Mouse (Mus musculus): ENCODE results near the gene Zfp366.

Gene Zfp366

GRCm38 (mm10) chr13:99226809-99227208 lies 42.2 kb downstream of the Zfp366 start:
- no peak for DNase-seq (ENCODE audit: low spot score in 2 of 2)

GRCm38 (mm10) chr13:99227456-99228250 lies 43.0 kb downstream of the Zfp366 start:
- DNase-seq (ENCODE audit: low spot score in 2 of 2) = no peak

DNA sequence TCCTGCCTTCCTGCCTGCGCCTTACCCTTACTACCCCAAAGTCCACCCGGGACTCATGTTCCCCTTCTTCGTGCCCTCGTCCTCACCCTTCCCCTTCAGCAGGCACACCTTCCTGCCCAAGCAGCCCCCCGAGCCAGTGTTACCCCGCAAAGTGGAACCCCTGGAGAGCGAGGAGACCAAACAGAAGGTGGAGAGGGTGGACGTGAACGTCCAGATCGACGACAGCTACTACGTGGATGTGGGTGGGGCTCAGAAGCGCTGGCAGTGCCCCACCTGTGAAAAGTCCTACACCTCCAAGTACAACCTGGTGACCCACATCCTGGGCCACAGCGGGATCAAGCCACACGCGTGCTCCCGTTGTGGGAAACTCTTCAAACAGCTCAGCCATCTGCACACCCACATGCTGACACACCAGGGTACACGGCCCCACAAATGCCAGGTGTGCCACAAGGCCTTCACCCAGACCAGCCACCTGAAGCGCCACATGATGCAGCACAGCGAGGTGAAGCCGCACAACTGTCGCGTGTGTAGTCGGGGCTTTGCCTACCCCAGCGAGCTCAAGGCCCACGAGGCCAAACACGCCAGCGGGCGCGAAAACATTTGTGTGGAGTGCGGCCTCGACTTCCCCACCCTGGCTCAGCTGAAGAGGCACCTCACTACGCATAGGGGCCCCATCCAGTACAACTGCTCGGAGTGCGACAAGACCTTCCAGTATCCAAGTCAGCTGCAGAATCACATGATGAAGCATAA lies 44.4 kb downstream of the Zfp366 start:
- no peak for DNase-seq (ENCODE audit: low spot score in 2 of 2)

GRCm38 (mm10) chr13:99229641-99230494 lies 45.2 kb downstream of the Zfp366 start:
- DNase-seq (ENCODE audit: low spot score in 2 of 2) = no peak

- DNase-seq (ENCODE audit: low spot score in 2 of 2) = no peak
These were observed 45.9 kb downstream of the Zfp366 start for GRCm38 (mm10) chr13:99230495-99230868.

DNA sequence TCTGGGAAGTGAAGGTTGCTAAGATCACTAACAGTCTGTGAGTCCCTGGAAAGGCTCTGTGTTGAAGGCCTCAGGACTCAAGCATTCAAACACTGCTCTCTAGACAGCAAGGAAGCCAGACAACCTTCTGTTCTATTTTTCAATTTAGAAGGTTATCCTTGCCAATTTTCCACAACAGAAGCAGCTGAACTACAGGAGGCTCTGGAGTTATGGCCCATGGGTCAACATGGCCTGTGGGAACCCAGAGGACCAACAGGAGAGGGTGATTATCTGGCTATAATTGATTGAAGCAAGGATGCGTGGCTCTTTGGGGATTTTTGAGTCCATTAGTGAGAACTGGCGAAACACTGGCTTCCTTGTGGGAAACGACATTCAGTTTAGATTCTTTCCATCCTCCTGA lies 48.7 kb downstream of the Zfp366 start:
- no peak for DNase-seq (ENCODE audit: low spot score in 2 of 2)

GRCm38 (mm10) chr13:99233956-99234355 lies 49.3 kb downstream of the Zfp366 start:
- DNase-seq (ENCODE audit: low spot score in 2 of 2) = no peak

GRCm38 (mm10) chr13:99235428-99236210 lies 51.0 kb downstream of the Zfp366 start:
- DNase-seq (ENCODE audit: low spot score in 2 of 2) = no peak

DNA sequence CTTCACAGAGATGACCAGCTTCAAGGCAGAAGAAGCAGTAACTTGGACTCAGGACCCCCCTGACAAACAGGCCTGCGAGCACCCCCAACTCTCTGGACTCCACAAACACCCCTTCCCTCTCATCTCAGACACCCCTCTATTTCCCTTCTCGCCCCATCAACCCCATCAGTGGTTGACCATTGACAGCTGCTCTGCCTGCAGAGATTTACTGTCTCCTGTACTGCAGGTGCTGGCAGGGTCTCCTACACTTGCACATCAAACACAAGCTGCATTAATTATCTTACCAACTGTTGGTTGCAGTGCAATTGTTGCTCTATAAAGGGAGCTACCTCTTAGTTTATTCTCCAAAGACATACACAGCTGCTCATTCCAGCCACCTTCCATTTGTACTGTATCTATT lies 51.6 kb downstream of the Zfp366 start:
- no peak for DNase-seq (ENCODE audit: low spot score in 2 of 2)

DNA sequence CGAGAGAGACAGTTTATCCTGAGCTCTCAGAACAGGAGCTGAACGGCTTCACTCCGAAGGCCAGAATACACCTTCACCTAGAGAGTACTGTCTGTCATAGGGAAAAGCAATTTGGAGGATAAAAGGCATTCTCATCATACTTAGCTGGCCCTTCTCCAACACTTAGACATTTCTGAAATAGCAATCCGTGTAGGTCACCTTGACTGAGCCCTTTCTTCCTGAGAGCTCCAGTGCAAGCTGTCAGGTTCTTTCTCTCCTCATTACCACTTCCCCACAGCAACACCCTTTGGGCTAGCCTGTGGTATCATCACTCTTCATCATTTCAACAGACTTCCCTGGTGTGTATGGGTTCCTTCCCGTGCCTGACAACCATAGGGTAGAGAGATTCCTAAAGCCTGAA lies 52.5 kb downstream of the Zfp366 start:
- no peak for DNase-seq (ENCODE audit: low spot score in 2 of 2)

GRCm38 (mm10) chr13:99237841-99238216 lies 53.2 kb downstream of the Zfp366 start:
- DNase-seq (ENCODE audit: low spot score in 2 of 2) = no peak

DNA sequence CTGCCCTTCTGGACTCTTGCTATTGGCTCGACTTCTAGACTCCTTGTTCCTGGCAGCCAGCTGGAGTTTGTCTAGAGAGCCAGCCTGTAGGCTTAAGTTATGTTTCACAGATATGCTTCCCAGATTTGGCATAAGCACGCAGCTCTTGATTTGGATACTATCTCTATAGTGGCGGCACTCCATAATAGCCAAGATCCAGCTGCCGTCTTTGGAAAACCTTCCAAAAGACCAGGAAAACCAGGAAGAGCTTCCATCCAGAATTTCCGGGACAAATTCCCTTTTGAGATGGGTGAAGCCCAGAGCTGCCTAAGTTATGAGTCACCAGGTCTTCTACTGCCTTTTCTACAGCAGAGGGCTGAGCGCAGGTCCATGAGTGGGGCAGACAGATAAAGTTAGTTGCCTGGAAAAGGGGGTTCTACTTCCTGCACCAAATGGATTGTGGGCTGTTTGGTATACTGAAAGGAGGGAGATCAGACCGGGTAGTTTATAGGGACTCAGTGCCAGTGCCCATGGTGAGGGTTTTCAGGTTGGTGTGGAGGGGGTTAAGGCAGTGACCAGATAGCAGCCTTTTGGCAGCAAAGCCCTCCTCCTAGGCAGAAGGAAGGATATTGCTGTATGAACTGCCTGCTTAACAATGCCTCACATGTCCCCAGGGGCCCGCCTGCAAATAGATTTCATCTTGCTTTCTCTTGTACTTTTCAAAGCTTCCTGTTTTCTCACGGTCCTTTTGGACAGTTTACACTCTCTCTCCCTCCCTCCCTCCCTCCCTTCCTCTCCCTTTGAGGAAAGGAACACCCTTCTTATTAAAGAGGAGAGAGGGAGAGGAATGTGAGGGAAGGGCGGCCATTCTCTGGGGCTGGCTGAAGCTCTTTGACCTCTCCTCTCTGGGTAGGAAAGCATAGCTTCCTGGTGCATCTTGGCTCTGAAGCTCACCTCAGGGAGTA lies 53.9 kb downstream of the Zfp366 start:
- DNase-seq (ENCODE audit: low spot score in 2 of 2) = no peak

DNA sequence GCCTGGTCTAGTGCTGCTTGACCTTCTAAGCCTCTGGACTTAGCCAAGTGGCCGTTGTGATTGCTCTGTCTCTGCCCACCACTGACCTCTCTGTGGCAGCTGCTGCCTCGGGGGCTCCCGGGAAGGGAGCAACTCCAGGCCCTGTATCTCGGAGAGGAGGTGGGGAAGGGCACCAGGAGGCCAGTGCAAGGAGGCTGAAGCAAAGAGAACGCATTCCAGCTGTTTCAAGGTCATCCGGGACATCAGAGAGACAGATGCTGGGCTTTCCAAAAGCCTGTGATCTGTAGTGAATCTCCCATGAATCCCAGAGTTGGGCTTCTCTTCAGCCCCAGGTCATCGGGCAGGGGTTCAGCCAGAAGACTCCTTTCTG lies 54.5 kb downstream of the Zfp366 start:
- no peak for DNase-seq (ENCODE audit: low spot score in 2 of 2)

- no peak for DNase-seq (ENCODE audit: low spot score in 2 of 2)
These were observed 55.1 kb downstream of the Zfp366 start for GRCm38 (mm10) chr13:99239741-99240140.

DNA sequence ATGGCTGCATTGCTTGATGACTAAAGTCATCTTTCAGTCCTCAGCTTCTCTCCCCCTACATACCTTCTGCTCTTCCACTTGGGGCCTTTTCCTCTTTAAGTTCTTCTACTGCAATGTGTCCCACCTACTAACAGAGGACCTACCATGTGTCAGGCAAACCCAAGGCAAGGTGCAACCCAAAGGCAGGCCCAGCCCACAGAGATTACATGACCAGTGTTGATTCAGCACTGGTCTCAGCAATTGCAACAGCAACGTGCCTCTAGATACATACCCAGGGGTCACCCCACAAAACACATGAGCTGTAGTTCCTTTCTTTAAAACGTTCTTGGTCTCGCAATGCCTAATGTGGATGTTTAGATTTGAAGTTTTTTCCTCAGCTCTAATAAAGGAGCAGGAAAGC lies 57.4 kb downstream of the Zfp366 start:
- DNase-seq (ENCODE audit: low spot score in 2 of 2) = no peak

DNA sequence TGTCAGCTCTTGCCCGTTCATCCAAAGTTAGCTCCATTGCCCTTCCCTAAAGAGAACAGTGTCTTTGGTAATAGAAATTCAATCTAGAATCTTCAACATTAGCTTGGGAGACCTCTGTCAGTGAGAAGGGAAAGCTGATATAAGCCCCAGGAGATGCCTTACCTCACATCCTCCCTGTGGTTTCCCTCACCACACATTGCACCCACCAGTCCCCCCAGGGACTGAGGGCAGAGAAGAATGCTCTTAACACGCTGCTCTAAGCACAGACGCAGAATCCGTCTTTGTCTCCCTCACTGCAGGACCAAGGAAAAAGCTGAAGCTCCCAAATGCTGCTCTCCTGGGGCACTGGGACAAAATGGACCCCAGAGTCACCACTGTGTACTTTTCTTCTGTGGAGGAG lies 58.3 kb downstream of the Zfp366 start:
- DNase-seq (ENCODE audit: low spot score in 2 of 2) = no peak

DNA sequence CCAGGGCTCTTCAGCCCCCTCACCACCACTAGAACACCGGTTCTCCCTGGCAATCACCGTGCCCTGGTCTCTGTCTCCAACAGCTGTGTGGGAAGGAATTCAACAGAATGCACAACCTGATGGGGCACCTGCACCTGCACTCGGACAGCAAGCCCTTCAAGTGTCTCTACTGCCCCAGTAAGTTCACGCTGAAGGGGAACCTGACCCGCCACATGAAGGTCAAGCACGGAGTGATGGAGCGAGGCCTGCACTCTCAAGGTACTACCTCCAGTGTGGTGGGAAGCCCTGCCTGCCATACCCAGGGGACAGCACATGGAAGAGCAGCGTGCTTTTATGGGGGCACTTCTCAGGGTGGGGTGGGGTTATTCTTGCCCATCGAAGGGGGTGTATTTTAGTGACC lies 59.2 kb downstream of the Zfp366 start:
- no peak for DNase-seq (ENCODE audit: low spot score in 2 of 2)

DNA sequence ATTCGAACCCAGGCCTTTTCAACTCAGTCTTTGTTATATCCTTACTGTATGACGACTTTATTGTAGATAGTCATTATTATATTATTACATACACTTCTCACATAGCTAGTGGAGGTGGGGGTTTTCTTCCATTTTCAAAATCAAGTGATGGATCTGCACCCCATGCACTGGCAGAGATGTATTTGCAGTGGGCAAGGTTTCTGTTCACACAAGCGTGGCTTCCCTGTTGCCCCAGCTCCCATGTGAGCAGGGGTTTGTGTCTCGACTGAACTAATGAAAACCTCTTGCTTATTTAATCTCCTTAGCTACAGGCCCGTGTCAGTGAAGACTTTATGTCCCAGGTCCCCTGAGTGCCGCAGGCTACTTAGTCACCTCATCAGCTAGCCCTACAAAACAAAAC lies 59.8 kb downstream of the Zfp366 start:
- no peak for DNase-seq (ENCODE audit: low spot score in 2 of 2)

DNA sequence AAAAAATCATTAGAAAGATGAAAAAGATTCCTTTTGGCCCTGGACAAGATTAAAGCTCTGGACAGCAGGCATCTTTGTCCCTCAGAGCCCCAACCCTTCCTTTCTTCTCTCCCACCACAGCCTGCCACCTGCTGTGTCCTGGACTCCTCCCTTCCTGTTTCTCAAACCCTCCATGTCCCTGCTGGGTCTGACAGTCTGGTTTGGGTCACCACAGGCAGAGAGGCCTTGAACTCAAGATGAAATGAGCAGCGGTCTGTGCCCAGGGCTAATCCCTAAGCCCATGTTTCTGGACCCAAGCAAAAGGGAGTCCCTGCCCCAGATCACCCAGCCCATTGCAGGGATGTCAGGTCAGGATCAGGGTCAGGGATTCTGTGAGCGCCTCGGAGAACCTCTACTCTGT lies 60.3 kb downstream of the Zfp366 start:
- DNase-seq (ENCODE audit: low spot score in 2 of 2) = no peak

DNA sequence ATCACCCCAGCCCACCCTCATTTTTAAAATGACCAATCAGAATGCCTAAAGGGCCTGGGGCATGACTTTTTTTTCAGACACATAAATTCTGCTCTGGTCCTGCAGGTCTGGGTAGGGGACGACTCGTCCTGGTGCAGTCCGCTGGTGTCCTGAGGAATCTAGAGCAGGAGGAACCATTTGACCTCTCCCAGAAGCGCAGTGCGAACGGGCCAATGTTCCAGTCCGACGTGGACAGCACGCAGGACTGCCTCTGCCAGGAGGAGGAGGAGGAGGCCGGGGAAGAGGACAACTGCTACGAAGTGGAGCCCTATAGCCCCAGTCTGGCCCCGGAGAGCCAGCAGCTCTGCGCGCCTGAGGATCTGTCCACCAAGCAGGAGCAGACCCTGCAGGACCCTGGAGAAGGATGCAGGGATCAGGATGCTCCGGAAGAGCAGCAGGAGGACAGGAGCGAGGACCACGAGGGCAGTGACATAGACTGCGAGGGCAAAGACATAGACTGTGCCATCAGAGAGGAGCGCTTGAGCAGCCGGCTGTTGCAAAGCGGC lies 61.4 kb downstream of the Zfp366 start:
- no peak for DNase-seq (ENCODE audit: low spot score in 2 of 2)

All from frontal cortex, postnatal 10 days (tissue).